Mouse (Mus musculus) retina, postnatal 7 days (tissue): Measurements from ENCODE around the gene Vps35l.

ENCODE experiments used
- DNase-seq: peaks from one replicate; pipeline ENCODE4 v3.0.0-alpha.2; 2012; ENCODE audit warnings: low read depth, low spot score

The Vps35l gene

DNA sequence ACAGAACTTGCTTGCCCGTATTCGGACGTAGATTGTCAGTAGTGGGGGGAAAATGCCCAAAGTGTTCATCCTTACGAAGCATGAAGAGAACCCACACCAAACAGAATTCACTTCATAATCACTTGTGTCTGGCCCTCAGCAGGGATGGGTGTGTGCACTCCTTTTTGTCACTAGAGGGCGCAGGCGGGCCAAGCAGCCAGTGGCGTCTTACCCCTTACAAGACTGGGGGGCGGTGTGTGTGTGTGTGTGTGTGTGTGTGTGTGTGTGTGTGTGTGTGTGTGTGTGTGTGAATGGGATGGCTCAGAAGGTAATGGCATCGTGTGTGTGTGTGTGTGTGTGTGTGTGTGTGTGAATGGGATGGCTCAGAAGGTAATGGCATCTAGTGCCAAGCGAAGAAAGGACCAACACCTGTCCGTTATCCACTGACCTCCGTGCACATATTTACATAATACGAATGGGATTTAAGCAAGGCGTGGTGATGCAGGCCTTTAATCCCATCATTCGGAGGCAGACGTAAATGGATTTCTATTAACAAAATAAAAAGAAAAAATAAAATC is at the start of gene Vps35l:
Gene Vps35l (plus strand): TSS at position 252 of the 557 bp plus-strand sequence.
- DNase-seq, result peak; percentile 75

DNA sequence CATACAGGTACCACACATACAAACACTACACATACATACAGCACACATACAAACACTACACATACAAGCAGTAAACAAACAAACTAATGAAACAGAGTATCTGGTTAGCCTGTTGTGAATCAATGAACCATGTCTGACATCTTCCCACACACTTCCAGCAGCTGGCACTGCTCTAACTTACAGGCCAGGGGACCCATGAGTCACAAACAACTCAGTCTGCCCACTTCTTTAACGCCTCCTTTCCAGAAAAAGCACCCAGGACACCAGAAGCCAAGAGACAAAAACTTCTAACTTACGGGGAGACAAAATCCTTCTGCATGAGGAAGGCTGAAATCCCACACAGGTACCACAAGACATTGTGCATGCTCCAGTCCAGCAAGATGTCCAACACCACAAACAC is 48.7 kb upstream of the Vps35l start:
- no peak for DNase-seq

- no peak for DNase-seq
Measured at GRCm38 (mm10) chr7:118696146-118696545, 43.9 kb upstream of the Vps35l start.

DNA sequence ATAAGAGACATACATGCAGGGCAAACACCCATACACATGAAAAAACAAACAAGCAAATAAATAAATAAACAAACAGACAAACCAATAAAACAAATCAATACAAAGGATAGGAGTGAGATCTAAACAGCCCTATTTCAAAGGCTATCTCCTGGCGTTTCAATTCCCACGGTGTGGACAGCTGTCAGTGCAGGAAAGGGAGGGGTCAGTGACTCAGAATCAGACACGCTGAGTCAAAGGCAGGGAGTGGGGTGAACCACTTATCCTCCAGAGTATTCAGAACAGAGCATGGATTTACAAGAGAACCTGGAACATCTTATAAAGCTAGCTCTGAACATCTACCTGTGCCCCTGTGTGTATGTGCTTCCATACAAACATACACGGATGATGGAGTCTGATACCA is 42.9 kb upstream of the Vps35l start:
- DNase-seq, result no peak

DNA sequence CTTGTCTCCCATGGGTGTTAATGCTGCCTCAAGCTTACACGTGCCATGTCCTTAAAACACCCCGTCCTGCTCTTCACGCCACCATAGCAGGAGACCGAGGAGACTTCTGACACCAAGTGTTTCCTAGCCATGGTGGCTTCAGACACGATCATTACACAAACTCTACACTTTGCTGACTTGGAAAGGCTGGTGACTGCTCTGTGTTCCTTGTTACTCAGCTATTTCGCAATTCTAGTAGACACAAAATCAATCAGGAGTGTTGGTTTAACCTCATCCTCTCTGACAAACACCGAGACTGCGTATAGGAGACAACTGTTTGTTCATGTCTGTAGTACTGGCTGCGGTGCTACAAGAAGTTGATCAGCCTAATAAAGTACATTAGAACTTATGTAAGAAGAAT is 41.1 kb upstream of the Vps35l start:
- no peak for DNase-seq

GRCm38 (mm10) chr7:118703144-118703561 is 36.9 kb upstream of the Vps35l start:
- no peak for DNase-seq

DNA sequence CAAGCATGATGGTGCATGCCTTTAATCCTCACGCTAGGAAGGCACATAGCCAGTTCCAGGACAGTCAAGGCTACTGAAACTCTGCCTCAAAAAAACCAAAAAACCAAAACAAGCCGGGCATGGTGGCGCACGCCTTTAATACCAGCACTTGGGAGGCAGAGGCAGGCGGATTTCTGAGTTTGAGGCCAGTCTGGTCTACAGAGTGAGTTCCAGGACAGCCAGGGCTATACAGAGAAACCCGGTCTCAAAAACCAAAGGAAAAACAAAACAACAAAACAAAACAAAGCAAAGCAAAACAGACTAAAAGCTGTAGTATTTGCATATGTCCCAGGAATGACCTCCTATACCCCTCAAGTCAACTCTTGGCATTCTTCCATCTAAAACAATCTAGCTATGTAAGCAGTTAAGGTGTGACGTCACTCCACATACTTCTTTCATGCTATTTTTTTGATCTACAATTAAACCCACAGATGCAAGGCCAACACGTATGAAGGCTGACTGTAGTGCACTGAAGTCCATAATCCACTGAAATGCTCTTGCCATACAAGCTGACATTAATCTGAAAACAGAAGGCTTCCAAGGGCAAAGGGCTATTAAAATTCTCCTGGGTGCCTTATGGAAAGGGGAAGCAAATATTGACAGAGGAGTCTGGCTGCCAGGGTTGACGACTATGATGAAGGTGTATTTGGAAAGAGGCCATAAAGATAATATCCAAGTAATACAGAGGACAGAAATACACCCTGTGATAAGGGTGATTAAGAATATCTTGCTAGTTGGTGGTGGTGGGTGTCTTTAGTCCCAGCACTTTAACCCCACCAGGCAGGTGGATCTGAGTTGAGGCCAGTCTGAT is 35.8 kb upstream of the Vps35l start:
- DNase-seq, result no peak

- DNase-seq, result peak; percentile 78
Measured at GRCm38 (mm10) chr7:118705101-118705961, 34.7 kb upstream of the Vps35l start, which contains the start of gene Gde1. TSS of gene Gde1 (minus strand) at chr7:118705778.

DNA sequence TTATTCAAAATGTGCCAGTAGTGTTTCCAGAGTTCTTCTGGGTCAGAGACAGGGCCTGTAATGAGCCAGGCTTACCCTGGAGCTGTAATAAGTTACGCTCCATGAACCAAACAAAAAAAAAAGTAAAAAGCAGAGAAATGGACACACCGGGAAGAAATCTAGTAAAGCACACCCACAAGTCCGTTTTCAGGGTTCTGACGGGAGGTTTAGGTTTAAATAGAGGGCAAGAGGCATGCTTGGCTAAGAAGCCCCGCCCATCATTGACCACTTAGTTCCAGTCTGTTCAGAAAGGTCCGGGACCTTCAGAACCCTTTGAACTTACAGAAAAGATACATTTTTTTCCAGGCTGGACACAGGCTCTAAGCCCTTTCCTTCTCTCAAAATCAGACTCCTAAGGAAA is 34.0 kb upstream of the Vps35l start:
- DNase-seq, result no peak

DNA sequence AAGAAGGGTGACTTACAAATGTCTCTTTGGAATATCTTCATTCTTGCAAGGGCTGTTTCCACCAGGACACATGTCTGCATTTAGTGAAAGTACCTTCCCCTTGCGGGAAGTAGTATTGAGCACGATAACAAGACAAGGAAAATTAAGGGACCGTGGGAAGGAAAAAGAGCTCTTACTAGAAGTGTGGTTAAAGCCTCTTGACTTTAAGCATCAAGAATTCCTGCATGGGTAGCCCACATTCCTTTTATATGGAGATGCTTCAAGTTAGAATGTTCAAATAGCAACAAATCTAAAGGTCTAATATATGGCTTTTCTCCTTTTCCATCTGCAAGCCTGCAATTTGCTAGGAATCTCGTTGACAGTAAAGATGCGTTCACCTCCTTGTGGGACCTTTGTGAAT is 33.5 kb upstream of the Vps35l start:
- no peak for DNase-seq

DNA sequence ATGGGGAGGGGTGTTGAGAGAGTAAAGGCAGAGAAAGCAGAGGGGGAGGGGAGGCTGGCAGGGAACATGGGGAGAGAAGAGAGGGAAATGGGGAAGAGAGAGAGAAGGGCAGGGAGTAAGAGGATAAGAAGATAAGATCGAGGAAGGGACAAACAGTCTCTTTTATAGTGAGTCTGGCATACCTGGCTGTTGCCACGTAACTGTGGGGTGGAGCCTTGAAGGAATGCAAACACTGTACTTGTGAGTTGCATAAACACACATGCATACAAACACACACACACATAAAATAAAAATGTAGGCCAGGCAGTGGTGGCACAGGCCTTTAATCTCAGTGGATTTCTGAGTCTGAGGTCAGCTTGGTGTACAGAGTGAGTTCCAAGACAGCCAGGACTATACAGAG is 32.8 kb upstream of the Vps35l start:
- no peak for DNase-seq

DNA sequence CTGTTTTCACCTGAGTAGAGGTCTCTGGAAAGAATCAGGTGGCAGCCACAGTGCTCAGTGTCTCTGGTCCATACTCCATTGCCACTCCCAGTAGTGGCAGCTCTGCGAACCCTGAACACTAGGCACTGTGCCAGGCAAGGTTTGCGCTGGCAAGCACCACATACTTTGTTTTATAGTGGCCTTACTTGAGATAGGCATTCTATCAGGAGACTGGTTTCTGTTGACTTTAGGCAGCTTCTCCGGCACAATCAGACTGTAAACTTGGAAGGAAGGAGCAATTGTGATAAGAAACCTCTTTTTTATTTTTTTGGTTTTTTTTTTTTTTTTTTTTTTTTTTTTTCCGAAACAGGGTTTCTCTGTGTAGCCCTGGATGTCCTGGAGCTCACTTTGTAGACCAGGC is 32.0 kb upstream of the Vps35l start:
- DNase-seq, result no peak

GRCm38 (mm10) chr7:118710776-118711175 is 29.2 kb upstream of the Vps35l start:
- no peak for DNase-seq

- peak; percentile 94 for DNase-seq
Measured at GRCm38 (mm10) chr7:118712228-118713173, 27.5 kb upstream of the Vps35l start, which contains the start of gene Ccp110. TSS of gene Ccp110 (plus strand) at chr7:118712552.

DNA sequence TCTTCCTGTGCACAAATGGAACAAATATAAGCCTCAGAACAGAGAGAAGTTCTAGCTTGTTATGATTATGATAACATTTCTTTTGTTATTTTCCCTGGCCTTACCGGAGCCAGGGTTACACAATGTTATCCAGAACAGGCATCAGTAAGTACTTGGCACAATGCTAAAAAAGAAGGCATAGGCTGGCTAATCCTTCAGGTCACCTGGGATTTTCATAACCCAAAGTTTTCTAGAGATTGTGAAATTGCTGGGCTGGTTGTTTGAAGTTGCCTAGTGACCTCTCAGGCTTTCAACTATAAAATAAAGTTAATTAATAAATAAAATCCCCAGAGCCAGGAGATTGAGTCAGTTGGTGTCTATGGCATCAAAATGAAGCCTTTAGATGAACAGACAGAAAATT is 25.2 kb upstream of the Vps35l start:
- no peak for DNase-seq

DNA sequence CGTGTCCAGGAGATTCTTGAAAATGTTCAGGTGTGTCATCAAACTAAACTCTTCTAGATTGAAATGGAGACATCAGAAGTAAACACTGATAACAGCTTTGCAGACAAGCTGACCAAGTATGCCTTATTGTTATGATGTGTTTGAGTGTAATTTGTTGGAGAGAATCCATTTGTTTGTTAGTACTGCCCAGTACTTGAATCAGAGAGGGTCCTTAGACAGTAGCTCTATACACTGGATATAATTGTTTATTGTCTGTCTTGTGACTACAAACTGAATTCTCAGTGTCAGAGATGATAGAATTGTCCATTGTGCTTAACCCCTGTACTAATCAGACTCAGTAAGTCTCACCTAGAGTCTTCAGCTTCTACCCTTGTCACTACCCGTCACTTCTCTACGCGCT is 22.0 kb upstream of the Vps35l start:
- no peak for DNase-seq

DNA sequence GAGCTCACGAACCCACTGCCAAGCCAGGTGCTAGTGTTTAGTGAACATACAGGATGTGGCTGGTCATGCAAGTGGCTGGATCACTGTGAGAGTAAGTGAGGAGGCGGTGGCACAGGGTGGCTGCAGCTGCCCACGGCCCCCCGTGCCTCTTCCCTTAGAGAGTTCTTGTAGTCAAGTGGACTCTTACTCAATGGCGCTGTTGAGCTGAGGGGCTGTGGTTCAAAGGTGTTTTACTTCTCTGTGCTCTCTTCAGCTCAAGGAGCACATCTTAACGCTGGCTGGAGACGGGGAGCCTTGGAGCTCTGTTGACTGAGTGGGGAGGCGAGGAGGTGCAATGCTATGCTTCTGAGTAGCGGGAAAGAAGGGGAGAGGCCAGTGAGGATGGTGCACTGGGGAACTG is 16.1 kb upstream of the Vps35l start:
- DNase-seq, result no peak

- no peak for DNase-seq
Measured at GRCm38 (mm10) chr7:118725459-118725858, 14.6 kb upstream of the Vps35l start.

DNA sequence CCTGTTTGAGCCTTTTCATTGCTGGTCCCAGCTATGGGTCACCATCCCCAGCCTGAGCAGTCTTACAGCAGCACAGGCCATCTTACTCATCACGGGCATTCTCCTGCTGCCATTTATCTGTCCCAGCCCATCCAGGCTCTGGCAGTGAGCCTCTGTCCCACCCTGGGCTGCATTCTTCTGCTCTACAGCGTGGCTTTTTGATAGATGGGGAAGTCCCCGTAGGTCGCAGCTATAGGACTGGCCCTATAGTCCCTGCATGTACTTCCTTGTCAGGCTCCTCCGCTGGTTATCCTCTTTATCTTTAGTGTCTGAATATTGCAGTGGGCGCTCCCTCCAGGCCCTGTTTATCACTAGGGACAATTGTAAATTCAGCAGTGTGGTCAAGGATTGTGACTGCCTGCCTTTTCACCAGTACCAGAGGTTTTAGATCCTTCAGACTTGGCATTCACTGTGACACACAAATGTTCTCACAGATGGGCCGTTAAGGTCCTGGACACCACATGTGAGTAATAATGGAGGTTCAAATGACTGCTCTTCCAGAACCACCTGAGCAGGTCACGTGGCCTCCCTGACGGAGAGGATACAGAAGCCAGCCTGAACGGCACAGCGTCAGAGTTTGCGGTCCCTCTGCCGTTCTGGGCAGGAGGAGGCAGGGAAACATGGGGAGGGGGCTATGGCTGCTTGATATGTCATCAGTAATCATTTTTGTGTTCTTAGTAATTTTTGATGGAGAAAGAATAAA is 11.0 kb upstream of the Vps35l start:
- no peak for DNase-seq

GRCm38 (mm10) chr7:118731781-118732180 is 8.2 kb upstream of the Vps35l start:
- DNase-seq, result no peak
